Mouse (Mus musculus): ENCODE measurements at regions not wholly inside any gene's neighbourhood (a gene's known extent, or its start where the extent isn't known, plus 50 kb on each side); places are given as distances from the start of the nearest gene placed in this dataset.

GRCm38 (mm10) chr14:105841888-105842287, 54.7 kb downstream of the Spry2 start:
- no peak overlapping the region for H3K27ac ChIP-seq
- no peak for TF ChIP-seq CTCF (conservative IDR thresholded peaks at IDR 0.05)
- DNase-seq (ENCODE audit: low spot score in 2 of 2), result no peak
- no peak overlapping the region for H3K4me3 ChIP-seq

GRCm38 (mm10) chr14:105837533-105837932, 59.1 kb downstream of the Spry2 start:
- Histone ChIP-seq H3K4me3 (no peak overlapping the region), H3K27ac (no peak overlapping the region)
- TF ChIP-seq CTCF (conservative IDR thresholded peaks at IDR 0.05), result no peak
- DNase-seq (ENCODE audit: low spot score in 2 of 2), result no peak

- Histone ChIP-seq H3K4me3 (no peak overlapping the region), H3K27ac (no peak overlapping the region)
- DNase-seq (ENCODE audit: low spot score in 2 of 2), result no peak
- no peak for TF ChIP-seq CTCF (conservative IDR thresholded peaks at IDR 0.05)
These were observed 65.9 kb downstream of the Spry2 start for GRCm38 (mm10) chr14:105830701-105831100.

- Histone ChIP-seq H3K4me3 (no peak overlapping the region), H3K27ac (no peak overlapping the region)
- no peak for TF ChIP-seq CTCF (conservative IDR thresholded peaks at IDR 0.05)
- DNase-seq (ENCODE audit: low spot score in 2 of 2), result no peak
These were observed 66.3 kb downstream of the Spry2 start for GRCm38 (mm10) chr14:105830301-105830700.

- Histone ChIP-seq H3K27ac (no peak overlapping the region), H3K4me3 (no peak overlapping the region)
- no peak for DNase-seq (ENCODE audit: low spot score in 2 of 2)
- TF ChIP-seq CTCF (conservative IDR thresholded peaks at IDR 0.05), result no peak
These were observed 73.5 kb downstream of the Spry2 start for GRCm38 (mm10) chr14:105823129-105823528.

- DNase-seq (ENCODE audit: low spot score in 2 of 2), result no peak
- H3K4me3 ChIP-seq, result no peak overlapping the region
- no peak overlapping the region for H3K27ac ChIP-seq
- no peak for TF ChIP-seq CTCF (conservative IDR thresholded peaks at IDR 0.05)
These were observed 74.0 kb downstream of the Spry2 start for GRCm38 (mm10) chr14:105822653-105823052.

GRCm38 (mm10) chr14:105819534-105819933, 77.1 kb downstream of the Spry2 start:
- peak; percentile 44 for TF ChIP-seq CTCF (conservative IDR thresholded peaks at IDR 0.05)
- DNase-seq (ENCODE audit: low spot score in 2 of 2), result no peak
- no peak overlapping the region for H3K27ac ChIP-seq
- no peak overlapping the region for H3K4me3 ChIP-seq

GRCm38 (mm10) chr14:105818841-105819240, 77.8 kb downstream of the Spry2 start:
- Histone ChIP-seq H3K27ac (no peak overlapping the region), H3K4me3 (no peak overlapping the region)
- no peak for TF ChIP-seq CTCF (conservative IDR thresholded peaks at IDR 0.05)
- no peak for DNase-seq (ENCODE audit: low spot score in 2 of 2)

GRCm38 (mm10) chr14:105817481-105817880, 79.1 kb downstream of the Spry2 start:
- DNase-seq (ENCODE audit: low spot score in 2 of 2), result no peak
- H3K4me3 ChIP-seq, result no peak overlapping the region
- TF ChIP-seq CTCF (conservative IDR thresholded peaks at IDR 0.05), result no peak
- H3K27ac ChIP-seq, result no peak overlapping the region

GRCm38 (mm10) chr14:105815827-105816226, 80.8 kb downstream of the Spry2 start:
- Histone ChIP-seq H3K27ac (peak overlapping the region; percentile 73; the same call in 1 of the 2 replicates), H3K4me3 (peak overlapping the region; percentile 45)
- no peak for TF ChIP-seq CTCF (conservative IDR thresholded peaks at IDR 0.05)
- no peak for DNase-seq (ENCODE audit: low spot score in 2 of 2)

- peak in 1 of 2 experiments; percentile 11 for DNase-seq (ENCODE audit: low spot score in 2 of 2)
- TF ChIP-seq CTCF (conservative IDR thresholded peaks at IDR 0.05), result no peak
- H3K4me3 ChIP-seq, result peak overlapping the region; percentile 45
- H3K27ac ChIP-seq, result peak overlapping the region; percentile 73
These were observed 81.3 kb downstream of the Spry2 start for GRCm38 (mm10) chr14:105815281-105815680.

- TF ChIP-seq CTCF (conservative IDR thresholded peaks at IDR 0.05), result no peak
- H3K4me3 ChIP-seq, result no peak overlapping the region
- no peak overlapping the region for H3K27ac ChIP-seq
- no peak for DNase-seq (ENCODE audit: low spot score in 2 of 2)
These were observed 83.0 kb downstream of the Spry2 start for GRCm38 (mm10) chr14:105813661-105814060.

- no peak for DNase-seq (ENCODE audit: low spot score in 2 of 2)
- H3K27ac ChIP-seq, result no peak overlapping the region
- H3K4me3 ChIP-seq, result no peak overlapping the region
- TF ChIP-seq CTCF (conservative IDR thresholded peaks at IDR 0.05), result no peak
These were observed 83.5 kb downstream of the Spry2 start for GRCm38 (mm10) chr14:105813097-105813496.

GRCm38 (mm10) chr14:105805762-105806161, 90.9 kb downstream of the Spry2 start:
- H3K4me3 ChIP-seq, result no peak overlapping the region
- no peak for DNase-seq (ENCODE audit: low spot score in 2 of 2)
- no peak overlapping the region for H3K27ac ChIP-seq
- TF ChIP-seq CTCF (conservative IDR thresholded peaks at IDR 0.05), result no peak

GRCm38 (mm10) chr14:105805362-105805761, 91.3 kb downstream of the Spry2 start:
- DNase-seq (ENCODE audit: low spot score in 2 of 2), result no peak
- Histone ChIP-seq H3K4me3 (no peak overlapping the region), H3K27ac (no peak overlapping the region)
- no peak for TF ChIP-seq CTCF (conservative IDR thresholded peaks at IDR 0.05)

All from layer of hippocampus, adult 2 months (tissue).